Mouse (Mus musculus) right cerebral cortex, postnatal 10 days (tissue): ENCODE data around the gene Grhl3.

ENCODE experiments used
- DNase-seq, 2 experiments: peaks; one replicate each; pipeline ENCODE4 v3.0.0; 2021; ENCODE audit warnings: low spot score in 2 of 2

The Grhl3 gene

DNA sequence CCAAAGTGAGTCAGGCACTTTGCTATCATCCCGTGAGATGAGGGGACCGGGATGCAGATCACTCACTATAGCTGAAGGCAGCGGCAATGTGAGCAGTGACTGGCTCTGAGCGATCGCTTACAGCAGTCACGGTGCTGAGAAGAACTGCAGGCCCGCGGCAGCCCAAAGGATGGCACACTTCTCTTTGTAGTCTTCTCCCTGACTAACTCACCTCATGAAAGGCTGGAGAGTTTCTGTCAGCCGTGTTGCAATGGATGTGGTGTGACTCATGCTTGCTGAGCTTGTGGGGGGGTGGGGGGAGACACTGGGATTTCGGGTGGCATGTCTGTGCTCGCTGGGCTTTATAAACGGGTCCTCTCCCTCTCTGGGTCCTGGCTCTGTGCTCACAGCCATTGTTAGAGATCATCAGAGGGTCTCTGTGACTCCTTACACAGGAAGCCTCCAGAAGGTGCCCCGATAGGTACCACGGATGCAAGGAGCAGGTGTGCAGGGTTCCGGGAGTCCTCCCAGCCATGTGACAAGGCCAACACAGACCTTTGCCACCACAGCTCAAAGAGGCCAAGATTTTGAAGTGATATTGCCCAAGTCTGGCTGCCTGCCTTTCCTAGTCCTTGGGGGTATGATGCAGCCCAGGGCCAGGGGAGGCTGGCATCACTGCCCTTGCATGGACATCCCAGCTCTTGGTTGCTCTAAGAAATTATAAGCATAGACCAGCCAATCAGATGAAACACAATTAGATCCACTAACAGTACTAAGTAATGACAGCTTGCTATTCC is 2.1 kb upstream of the Grhl3 start:
- DNase-seq, result no peak

DNA sequence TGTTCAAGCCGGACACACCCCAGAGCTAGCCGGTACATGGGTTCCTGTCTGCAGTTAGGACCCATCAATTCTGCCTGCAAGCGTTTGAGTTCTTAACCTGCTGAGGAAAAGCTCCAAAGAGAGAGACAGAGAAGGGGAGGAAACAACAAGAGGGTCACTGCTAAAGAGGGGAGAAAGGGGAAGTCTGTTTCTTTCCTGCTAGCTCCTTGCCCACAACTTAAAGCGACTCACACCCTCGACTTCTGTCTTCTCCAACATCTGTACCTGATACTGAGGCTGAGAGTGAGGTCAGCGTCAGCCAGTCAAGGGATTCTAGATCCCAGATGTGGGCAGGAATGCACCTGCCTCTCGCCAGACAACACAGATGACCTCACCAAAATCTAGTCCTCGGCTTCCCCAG is 1.2 kb downstream of the Grhl3 start:
- DNase-seq, result no peak

- no peak for DNase-seq
Measured at GRCm38 (mm10) chr4:135571037-135571550, 2.3 kb downstream of the Grhl3 start.

DNA sequence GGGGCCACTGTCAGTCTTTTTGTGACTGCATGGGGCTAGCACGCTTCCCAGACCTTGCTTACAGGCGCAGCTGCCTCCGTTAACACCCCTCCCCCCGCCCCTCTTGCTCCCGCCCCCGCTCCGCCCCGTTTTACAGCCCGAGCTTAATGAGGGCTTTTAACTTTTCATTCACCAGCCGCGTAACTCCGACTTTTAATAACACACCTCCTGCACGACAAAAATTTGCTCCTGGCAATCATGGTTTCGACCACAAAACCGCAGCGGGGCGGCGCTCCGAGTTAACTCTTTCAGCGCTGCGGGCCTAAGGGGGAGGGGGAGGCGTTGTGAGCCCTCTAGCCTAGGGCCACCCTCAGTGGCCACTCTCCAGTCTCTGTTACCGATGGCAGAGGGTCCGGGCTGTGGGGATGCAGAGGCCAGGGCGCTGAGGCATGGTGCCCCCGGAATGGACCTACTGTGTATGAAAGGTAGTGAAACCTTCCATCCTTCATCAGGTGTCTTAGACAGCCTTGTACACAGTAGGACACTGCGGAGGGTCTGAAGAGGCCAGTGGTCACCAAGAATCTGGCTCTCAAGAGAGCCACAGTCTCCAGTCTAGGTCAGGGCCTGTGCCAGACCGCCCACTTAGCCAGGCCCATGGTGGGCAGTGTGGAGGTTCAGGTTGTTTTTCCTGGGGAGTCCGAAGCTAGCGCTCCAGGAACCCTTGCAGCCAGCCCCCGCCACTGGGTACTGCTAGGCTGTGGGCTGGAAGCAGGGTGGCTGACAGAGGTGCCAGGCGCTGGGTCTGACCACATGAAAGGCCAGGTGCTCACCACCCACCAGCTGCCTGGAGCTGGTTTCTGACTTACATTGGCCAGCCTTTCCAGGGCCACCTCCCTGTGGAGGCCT is 3.0 kb downstream of the Grhl3 start:
- peak; percentile 35 to 36 for DNase-seq

DNA sequence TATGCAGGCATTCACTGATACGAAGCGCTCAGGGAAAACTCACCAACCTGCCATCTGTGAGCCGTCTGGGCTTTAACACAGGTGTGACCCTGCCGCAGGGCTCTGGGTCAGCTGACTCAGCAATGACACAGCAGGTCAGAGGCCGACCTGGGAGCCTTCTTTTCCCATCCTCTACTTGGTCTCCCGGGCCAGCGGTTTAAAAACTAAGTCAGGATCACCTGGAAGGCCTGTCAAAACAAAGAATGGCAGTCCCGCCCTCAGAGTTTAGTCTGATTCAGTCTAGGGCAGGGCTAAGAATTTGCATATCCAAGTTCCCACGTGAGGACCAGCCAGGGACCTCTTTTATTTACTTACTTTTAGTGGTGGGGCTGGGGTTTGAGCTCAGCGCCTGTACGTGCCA is 4.2 kb downstream of the Grhl3 start:
- DNase-seq, result no peak

GRCm38 (mm10) chr4:135567484-135567883 is 5.9 kb downstream of the Grhl3 start:
- DNase-seq, result no peak

GRCm38 (mm10) chr4:135567042-135567441 is 6.4 kb downstream of the Grhl3 start:
- DNase-seq, result peak; percentile 32 to 33

DNA sequence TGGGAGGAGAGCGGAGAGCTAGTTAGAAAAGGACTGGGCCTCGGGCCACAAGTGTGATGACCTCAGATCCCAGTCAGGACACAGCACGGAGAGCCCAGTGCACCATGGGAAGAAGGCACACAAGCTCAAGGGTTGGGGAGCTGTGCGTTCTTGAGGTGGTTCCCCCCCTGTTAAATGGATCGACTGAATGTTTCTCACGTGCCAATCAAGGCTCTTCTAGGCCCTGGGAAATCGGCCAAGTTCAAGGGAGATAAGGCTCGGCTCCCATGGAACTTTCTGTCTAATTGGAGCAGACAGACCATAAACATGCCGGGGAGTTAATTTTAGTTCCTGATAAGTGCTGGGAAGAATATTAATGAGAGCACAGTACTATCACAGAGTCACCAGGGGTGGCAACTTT is 8.0 kb downstream of the Grhl3 start:
- DNase-seq, result no peak

- DNase-seq, result no peak
Measured at GRCm38 (mm10) chr4:135563794-135564193, 9.6 kb downstream of the Grhl3 start.

GRCm38 (mm10) chr4:135549323-135549722 is 24.1 kb downstream of the Grhl3 start:
- no peak for DNase-seq

- no peak for DNase-seq
Measured at GRCm38 (mm10) chr4:135548521-135549077, 24.8 kb downstream of the Grhl3 start.

DNA sequence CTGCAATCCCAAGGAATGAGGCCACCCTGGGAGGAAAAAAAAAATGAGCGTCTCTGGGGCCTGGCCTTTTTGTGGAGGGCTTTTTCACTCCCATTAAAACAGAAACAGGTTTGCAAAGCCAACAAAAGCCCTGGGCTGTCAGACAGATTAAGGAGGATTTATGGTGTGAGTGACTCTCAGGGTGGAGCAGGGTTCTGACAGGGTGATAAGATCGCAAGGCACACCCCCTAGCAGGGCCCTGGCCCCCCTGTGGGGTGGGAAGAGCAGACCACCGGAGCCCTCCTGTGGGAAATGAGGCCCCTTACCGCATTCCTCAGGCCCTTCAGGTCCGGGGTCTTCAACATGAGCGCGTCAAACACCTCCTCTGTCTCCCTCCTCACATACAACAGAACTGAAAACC is 25.3 kb downstream of the Grhl3 start:
- DNase-seq, result no peak

DNA sequence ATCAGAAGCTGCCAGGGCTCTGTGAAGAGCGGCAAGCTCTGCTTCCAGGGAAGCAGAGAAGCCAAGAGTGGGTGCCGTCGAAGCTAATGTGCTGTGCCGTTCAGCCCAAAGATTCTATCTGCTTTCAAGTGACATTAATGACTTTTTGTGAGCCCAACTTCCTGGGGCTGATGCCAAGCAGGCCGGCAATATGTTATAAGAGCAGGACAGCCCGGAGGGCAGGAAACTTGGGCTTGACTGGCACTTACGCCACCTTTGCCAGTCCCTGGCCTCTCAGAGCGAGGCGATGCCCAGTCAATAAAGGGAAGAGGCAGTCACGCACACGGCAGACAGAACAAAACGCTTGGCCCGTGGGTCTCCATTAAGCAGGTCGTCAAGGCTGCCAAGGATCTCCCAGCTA is 25.9 kb downstream of the Grhl3 start:
- no peak for DNase-seq

GRCm38 (mm10) chr4:135546793-135547192 is 26.6 kb downstream of the Grhl3 start:
- DNase-seq, result no peak

DNA sequence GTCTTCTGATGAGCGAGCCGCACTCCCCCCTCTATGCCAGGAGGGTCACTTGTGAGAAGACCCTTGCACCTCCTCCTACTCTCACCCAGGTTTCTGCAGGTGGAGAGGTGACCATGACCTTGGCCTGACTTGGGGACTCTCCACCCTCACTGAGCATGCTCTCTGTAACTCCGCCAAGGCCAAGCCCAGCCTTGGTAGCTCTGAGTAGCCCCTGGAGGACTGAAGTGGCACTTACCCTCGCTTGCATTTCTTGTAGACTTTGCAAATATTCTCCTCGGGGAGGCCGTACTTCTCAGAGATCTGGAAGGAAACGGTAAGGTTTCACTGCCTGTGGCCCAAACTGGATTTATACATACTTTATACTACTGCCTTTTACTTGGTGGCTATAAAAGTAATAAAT is 27.4 kb downstream of the Grhl3 start:
- no peak for DNase-seq

GRCm38 (mm10) chr4:135545080-135545511 is 28.3 kb downstream of the Grhl3 start:
- DNase-seq, result no peak

DNA sequence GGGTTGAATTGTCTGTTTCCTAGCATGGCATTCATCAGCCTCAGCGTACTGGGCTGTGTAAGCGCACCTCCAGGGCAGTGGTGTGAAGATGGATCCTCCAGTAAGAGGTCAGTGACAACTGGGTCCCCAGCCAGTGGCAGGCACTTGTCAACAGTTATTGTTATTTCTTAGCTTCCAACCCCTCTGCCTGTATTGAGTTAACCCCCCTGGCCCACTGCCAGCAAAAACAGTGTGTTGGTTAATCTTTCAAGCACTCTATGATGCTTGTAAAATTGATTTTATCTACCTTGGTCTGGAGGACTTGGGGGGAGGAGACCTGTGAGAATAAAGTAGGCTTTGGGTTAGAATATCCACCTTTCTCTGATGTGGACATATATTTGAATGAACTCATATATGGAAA is 29.1 kb downstream of the Grhl3 start:
- DNase-seq, result no peak

- DNase-seq, result peak; percentile 31 to 33
Measured at GRCm38 (mm10) chr4:135540057-135540456, 33.4 kb downstream of the Grhl3 start.

DNA sequence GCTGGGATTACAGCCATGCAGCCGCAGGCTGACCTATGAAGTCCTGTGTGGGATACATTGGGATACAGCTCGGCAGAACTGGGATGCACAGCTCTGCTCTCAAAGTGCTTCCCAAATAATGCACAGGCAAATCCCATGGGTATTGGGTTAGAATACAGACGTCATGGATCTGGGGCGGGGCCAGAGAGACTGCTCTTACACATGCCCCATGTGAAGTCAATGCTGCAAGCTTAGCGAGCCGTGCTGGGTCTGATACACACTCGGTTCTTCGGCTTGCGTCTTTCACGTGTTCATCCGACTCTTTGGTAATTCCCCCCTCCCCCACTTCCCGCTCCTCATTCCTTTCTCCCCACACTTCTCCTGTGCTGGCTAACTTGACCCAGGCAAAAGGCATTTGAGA is 34.4 kb downstream of the Grhl3 start:
- DNase-seq, result no peak

DNA sequence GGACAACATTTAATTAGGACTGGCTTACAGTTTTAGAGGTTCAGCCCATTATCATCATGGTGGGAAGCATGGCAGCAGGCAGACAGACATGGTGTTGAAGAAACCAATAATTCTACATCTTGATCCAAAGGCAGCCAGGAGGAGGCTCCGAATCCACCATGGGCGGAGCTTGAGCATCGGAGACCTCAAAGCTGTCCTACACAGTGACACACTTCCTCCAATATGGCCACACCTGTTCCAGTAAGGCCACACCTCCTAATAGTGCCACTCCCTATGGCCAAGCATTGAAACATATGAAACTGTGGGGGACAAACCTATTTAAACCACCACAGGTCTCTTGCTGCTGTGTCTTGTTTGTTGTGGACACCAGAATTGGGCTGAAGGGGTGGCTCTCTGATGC is 38.4 kb downstream of the Grhl3 start:
- DNase-seq, result no peak

DNA sequence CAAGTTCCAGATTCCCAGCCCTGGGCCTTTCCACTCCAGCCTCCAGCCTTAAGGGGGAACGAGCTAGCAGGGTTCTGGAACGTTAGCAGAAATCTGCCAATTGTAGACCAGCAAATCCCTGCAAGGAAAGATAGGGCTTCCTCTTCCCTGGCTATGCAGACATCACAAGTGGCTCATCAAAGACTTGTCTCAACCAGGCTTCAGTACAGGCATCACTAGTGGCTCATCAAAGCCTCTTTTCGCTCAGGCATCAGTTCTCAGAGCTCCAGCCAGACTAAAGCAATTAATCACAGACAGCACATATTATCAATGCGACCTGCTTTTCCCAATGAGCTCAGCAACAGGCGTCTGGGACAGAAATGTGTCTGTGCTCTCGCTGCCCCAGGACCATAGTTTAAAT is 40.4 kb downstream of the Grhl3 start:
- no peak for DNase-seq
